Mouse (Mus musculus): ENCODE data around the gene Tstd1.

Gene Tstd1

GRCm38 (mm10) chr1:171419291-171419882, 715 bp downstream of the Tstd1 start:
- DNase-seq, result peak in 1 of 2 experiments; percentile 40

DNA sequence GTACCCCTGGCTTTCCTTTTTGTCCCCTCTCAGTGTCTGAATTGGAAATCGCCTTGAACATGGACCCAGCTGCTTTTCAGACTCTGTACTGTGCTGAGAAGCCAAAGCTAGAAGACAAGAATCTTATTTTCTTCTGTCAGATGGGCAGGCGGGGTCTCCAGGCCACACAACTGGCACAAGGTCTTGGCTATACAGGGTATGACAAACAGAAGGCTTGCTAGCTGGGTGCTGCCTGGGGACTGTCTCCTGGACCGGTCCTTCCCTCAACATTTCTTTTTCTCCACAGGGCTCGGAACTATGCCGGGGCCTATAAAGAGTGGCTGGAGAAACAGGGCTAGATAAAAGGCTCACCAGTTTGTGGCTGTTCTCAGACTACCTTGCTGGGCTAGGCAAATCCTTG, 1.2 kb downstream of the Tstd1 start:
- DNase-seq, result no peak

GRCm38 (mm10) chr1:171422504-171423095, 3.9 kb downstream of the Tstd1 start:
- DNase-seq, result no peak

- no peak for DNase-seq
These were observed 6.0 kb downstream of the Tstd1 start for GRCm38 (mm10) chr1:171424638-171425037.

DNA sequence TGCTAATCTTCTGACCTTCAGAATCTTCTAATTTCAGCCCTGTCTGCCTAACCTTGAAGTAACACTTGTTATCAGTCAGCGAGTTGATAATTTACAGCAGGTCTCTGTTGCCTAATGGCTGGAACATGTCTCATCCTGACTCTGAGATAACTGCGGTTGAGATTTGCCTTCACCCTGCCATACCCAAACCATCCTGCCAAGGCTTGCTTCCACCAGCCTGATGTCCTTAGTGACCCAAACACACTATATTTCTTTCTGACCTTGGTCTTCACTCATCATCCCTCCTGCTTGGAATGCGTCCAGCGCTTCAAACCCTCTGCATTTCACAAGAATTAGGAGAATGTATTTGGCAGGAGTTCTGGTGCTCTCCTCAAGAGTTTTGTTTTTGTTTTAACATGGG, 6.5 kb downstream of the Tstd1 start:
- DNase-seq, result peak; percentile 35 to 40

GRCm38 (mm10) chr1:171432158-171432557, 13.5 kb downstream of the Tstd1 start:
- DNase-seq, result no peak

DNA sequence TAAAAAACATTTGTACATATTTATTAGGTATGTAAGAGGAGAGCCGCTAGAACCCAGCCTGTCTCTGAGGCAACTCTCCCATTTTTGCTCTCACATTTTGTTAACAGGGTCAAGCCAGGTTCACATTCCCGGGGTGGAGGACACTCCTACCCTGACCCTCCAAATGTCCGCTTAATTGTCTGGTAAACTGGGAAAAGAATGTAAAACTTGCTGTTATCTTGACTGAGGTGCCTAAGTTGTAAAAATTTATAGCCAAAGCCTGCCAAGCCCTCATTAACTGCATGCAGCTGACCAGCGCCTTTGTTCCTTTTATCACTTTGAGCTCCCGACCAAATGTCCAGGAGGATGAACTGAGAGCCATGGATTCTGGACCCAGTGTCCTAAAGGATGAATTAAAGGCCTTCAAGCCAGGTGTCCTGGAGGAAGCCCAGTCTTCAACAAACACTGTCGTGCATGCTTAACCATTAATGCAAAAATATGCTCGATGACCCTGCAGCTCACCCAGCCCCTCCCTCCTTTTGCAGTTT, 16.7 kb downstream of the Tstd1 start:
- no peak for DNase-seq

GRCm38 (mm10) chr1:171435974-171436373, 17.3 kb downstream of the Tstd1 start:
- no peak for DNase-seq

GRCm38 (mm10) chr1:171437264-171438013, 18.8 kb downstream of the Tstd1 start, which contains the start of gene F11r:
TSS of gene F11r (plus strand) at chr1:171437535.
- peak; percentile 95 to 98 for DNase-seq

DNA sequence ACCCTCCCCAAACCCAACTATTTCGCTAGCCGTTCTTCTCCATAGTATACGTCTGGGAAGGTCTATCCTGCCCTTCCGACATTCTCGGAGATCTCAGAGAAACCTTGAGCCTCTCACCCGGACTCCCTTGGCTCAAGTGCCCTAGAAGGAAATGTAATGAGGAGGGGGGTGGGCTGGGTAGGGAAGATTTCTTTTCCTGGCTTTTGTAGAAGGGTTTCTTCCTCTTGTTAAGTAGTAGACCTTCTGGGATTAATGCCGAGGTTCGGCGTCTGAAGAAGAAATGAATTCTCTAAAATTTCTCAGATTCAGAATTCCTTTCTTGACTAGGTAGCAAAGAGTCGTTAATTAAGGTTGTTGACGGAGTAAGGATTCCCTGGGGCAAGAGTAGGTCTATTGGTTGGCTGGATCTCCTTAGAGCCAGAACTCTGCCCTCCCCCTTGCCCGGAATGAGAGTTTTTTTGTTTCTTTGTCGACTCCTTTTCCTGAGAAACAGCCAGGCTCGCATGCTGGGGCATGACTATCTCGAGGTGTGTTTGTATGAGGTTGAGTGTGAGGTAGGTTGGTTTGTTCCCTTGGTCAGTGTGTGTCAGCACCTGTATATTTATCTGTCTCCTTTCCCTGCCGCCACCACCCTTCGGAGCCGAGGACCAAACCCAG, 19.5 kb downstream of the Tstd1 start:
- DNase-seq, result peak; percentile 39 to 57

GRCm38 (mm10) chr1:171439072-171439471, 20.4 kb downstream of the Tstd1 start:
- DNase-seq, result peak in 1 of 2 experiments; percentile 33

- DNase-seq, result peak; percentile 90 to 93
These were observed 21.5 kb downstream of the Tstd1 start for GRCm38 (mm10) chr1:171440025-171440725.

GRCm38 (mm10) chr1:171441466-171442412, 23.1 kb downstream of the Tstd1 start:
- DNase-seq, result peak; percentile 63 to 76

- DNase-seq, result peak; percentile 50 to 52
These were observed 23.7 kb downstream of the Tstd1 start for GRCm38 (mm10) chr1:171442413-171442760.

DNA sequence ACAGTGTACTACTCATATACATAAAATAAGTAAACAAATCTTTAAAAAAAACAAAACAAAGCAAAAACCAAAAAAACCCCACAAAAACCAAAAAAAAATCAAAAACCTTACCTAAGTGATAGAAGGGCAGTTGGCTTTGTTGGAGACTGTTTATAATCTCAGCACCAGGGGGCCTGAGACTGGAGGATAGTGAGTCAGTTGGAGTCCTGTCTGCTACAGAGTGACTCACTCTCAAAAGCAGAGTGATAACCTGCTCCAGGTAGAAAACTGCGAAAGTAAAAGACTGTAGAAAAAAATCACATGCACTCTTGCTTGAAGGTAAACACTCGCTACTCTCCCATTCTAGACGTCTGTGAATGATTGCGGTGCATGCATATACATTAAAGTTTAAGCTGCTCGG, 26.4 kb downstream of the Tstd1 start:
- no peak for DNase-seq

GRCm38 (mm10) chr1:171446854-171447253, 28.2 kb downstream of the Tstd1 start:
- no peak for DNase-seq

- no peak for DNase-seq
These were observed 29.0 kb downstream of the Tstd1 start for GRCm38 (mm10) chr1:171447692-171448091.

DNA sequence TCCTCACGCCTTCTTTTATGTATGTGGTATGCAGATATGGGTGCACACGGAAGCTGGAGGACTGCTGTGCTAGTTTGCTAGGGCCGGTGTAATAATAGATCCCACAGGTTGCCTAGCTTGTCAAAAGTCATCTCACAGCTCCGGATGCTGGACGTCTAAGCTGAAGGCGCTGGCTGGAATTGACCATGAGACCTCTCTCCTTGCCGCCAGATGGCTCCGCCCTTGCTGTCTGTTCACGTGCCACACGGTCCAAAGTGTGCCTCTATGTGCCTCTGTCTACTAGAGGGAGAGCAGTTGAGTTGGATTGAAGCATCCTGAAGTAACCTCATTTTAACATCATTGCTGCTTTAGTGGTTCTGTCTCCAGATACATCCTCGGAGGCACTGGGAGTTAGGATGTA, 31.4 kb downstream of the Tstd1 start:
- DNase-seq, result peak; percentile 43 to 65

GRCm38 (mm10) chr1:171451001-171451400, 32.3 kb downstream of the Tstd1 start:
- no peak for DNase-seq

DNA sequence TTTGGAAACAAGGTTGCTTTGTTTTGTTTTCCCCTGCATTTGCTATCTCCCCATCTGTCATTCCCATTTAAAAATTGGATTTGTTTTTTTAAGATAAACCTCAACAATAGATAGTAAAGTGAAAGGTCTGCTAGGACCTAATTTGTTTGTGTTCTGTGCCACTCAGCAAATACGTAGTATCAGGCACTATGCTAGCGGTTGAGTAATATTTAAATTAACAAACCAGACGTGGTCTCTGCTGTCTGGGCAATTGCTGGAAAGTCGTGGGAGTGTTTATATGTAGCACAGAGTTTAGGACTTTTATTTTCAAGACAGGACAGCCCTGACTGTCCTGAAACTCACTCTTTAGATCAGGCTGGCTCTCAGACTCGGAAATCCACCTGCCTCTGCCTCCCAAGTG, 33.9 kb downstream of the Tstd1 start:
- no peak for DNase-seq

DNA sequence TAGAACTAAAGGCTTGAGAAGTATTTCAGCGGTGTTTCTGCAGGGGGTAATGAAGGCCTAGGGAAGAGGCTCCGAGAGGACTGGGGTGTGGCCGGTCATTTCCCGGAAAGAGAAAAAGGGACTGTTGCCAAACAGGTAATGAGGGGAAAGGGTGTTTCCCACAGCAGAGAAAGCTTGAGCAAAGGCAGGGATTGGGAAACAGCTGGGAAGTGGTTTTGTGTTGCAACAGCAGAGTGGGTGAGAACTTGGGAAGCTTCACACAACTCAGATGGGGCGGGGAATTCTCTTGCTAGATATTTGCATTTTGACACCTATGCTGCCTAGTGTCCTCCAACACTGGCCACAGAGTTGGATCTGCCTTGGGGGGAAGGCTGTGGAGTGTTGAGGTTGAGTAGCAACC, 34.3 kb downstream of the Tstd1 start:
- no peak for DNase-seq

Data from kidney, postnatal 25 days (tissue).